Mouse (Mus musculus) MEL (cell line): ENCODE results near the gene Cd40.

Experiments
- CTCF ChIP-seq, 3 experiments: IDR thresholded peaks in 2 of 3; conservative IDR thresholded peaks in 1 of 3; 2 replicates each; pipeline ENCODE4 v1.5.1; 2011 to 2012; ENCODE audit warnings: low read length in 3 of 3, low read depth in 2 of 3, mild to moderate bottlenecking in 2 of 3, improper control_type of control experiment in 1 of 3, inconsistent platforms in 1 of 3, mixed read lengths in 1 of 3, moderate library complexity in 1 of 3; ENCODE audit not compliant: control insufficient read depth in 1 of 3, insufficient read depth in 1 of 3, poor library complexity in 1 of 3, severe bottlenecking in 1 of 3
- ELF1 ChIP-seq: IDR thresholded peaks from 2 replicates; pipeline ENCODE4 v1.6.1; 2014; ENCODE audit warnings: low read depth, mild to moderate bottlenecking, inconsistent platforms, low read length, improper control_type of control experiment, moderate library complexity
- MEF2A ChIP-seq: IDR thresholded peaks from 2 replicates; pipeline ENCODE4 v1.6.1; 2014; ENCODE audit warnings: low read depth, mild to moderate bottlenecking, inconsistent platforms, low read length, improper control_type of control experiment; ENCODE audit not compliant: poor library complexity, insufficient replicate concordance, severe bottlenecking; ENCODE audit errors: extremely low read depth
- RAD21 ChIP-seq: IDR thresholded peaks from 2 replicates; pipeline ENCODE4 v1.6.1; 2011; ENCODE audit warnings: mild to moderate bottlenecking, low read depth, low read length, improper control_type of control experiment

GRCm38 (mm10) chr2:165049044-165049443 is 6.4 kb upstream of the Cd40 start:
- TF ChIP-seq RAD21 (no peak), MEF2A (no peak), CTCF (IDR thresholded peaks at IDR 0.05 in 2 of 3, conservative IDR thresholded peaks at IDR 0.05 in 1 of 3; ENCODE audit: control insufficient read depth in 1 of 3, insufficient read depth in 1 of 3, low read depth in 2 of 3, low read length in 3 of 3, poor library complexity in 1 of 3, severe bottlenecking in 1 of 3) (no peak), ELF1 (no peak)
